Mouse (Mus musculus) heart, postnatal 36 days (tissue): Measurements from ENCODE around the gene Lrrc20. TPM values are rescaled to one million over a fixed set of nuclear protein-coding genes. Genes with fewer than 3 reads are reported as not detected.
"Not testable (repeated sequence)": the region's sequence is repeated elsewhere in the genome, so short reads cannot be mapped to it uniquely, and the experiment has no call there.

Experiments
- DNase-seq, 2 experiments: peaks; one replicate each; pipeline ENCODE4 v3.0.0; 2021 to 2022
- intact Hi-C: fragments of 180-260 bp; cut with DNase I; formaldehyde crosslinking; loops from one replicate; pipeline ENCODE4 v1.15.1; 2025
- total RNA-seq, 2 experiments: library from RNA; stranded (reverse); gene quantifications; 2 replicates each; pipeline ENCODE4 v1.2.3; 2021

Lrrc20 gene
- total RNA-seq: 10 to 100 TPM; 29.5 to 31.6 TPM

- intact Hi-C loops: no loop called here
- peak; percentile 90 to 91 for DNase-seq
Observed at GRCm38 (mm10) chr10:61475594-61476439, at the start of gene Lrrc20. TSS of gene Lrrc20 (plus strand) at chr10:61475801.

- intact Hi-C loops: no loop called here
- peak; percentile 70 to 72 for DNase-seq
Observed at GRCm38 (mm10) chr10:61426251-61426757, 49.3 kb upstream of the Lrrc20 start.

- intact Hi-C loops: loop anchor here (2.0 kb wide), 1 partner anchor 21 kb away; no protein-coding TSS in a partner anchor
- DNase-seq: no peak
Observed at GRCm38 (mm10) chr10:61427951-61428350, 47.6 kb upstream of the Lrrc20 start.

- intact Hi-C loops: loop anchor here (2.0 kb wide), 1 partner anchor 20 kb away; no protein-coding TSS in a partner anchor
Observed at GRCm38 (mm10) chr10:61428416-61428815, 47.2 kb upstream of the Lrrc20 start.

GRCm38 (mm10) chr10:61429043-61429442 is 46.6 kb upstream of the Lrrc20 start:
- intact Hi-C loops: loop anchor here (2.0 kb wide), 1 partner anchor 20 kb away; no protein-coding TSS in a partner anchor
- DNase-seq: no peak

More at GRCm38 (mm10) chr10:61428416-61428815, 47.2 kb upstream of the Lrrc20 start:
- no peak for DNase-seq

- intact Hi-C loops: no loop called here
- no peak for DNase-seq
Observed at GRCm38 (mm10) chr10:61431375-61431774, 44.2 kb upstream of the Lrrc20 start.

GRCm38 (mm10) chr10:61440202-61440800 is 35.3 kb upstream of the Lrrc20 start:
- no peak for DNase-seq
- intact Hi-C loops: no loop called here

GRCm38 (mm10) chr10:61443456-61443855 is 32.1 kb upstream of the Lrrc20 start:
- DNase-seq: no peak
- intact Hi-C loops: no loop called here

GRCm38 (mm10) chr10:61443876-61444275 is 31.7 kb upstream of the Lrrc20 start:
- DNase-seq: no peak
- intact Hi-C loops: no loop called here

GRCm38 (mm10) chr10:61445016-61445415 is 30.6 kb upstream of the Lrrc20 start:
- intact Hi-C loops: no loop called here
- DNase-seq: no peak

- no peak for DNase-seq
- intact Hi-C loops: loop anchor here (2.0 kb wide), 1 partner anchor 19 kb away; no protein-coding TSS in a partner anchor
Observed at GRCm38 (mm10) chr10:61447581-61448353, 27.8 kb upstream of the Lrrc20 start.

GRCm38 (mm10) chr10:61448834-61449233 is 26.8 kb upstream of the Lrrc20 start:
- no peak for DNase-seq
- intact Hi-C loops: loop anchor here (2.0 kb wide), 1 partner anchor 20 kb away; no protein-coding TSS in a partner anchor

- intact Hi-C loops: loop anchor here (5.0 kb wide), 1 partner anchor 34 kb away; the partner anchor contains the start of gene Nodal
- peak; percentile 22 to 50 for DNase-seq
Observed at GRCm38 (mm10) chr10:61451463-61451930, 24.1 kb upstream of the Lrrc20 start.

GRCm38 (mm10) chr10:61451931-61452617 is 23.5 kb upstream of the Lrrc20 start:
- peak; percentile 41 to 58 for DNase-seq
- intact Hi-C loops: loop anchor here (5.0 kb wide), 1 partner anchor 35 kb away; the partner anchor contains the start of gene Nodal

GRCm38 (mm10) chr10:61452645-61453044 is 23.0 kb upstream of the Lrrc20 start, which contains the start of gene Eif4ebp2:
TSS of gene Eif4ebp2 (minus strand) at chr10:61452661.
- intact Hi-C loops: loop anchor here (5.0 kb wide), 1 partner anchor 35 kb away; the partner anchor contains the start of gene Nodal
- peak; percentile 99 for DNase-seq

- intact Hi-C loops: loop anchor here (5.0 kb wide), 1 partner anchor 36 kb away; the partner anchor contains the start of gene Nodal
- DNase-seq: not testable (repeated sequence)
Observed at GRCm38 (mm10) chr10:61453171-61453570, 22.4 kb upstream of the Lrrc20 start.

GRCm38 (mm10) chr10:61457182-61457581 is 18.4 kb upstream of the Lrrc20 start:
- DNase-seq: no peak
- intact Hi-C loops: no loop called here

GRCm38 (mm10) chr10:61465009-61465408 is 10.6 kb upstream of the Lrrc20 start:
- peak in 1 of 2 experiments; percentile 35 for DNase-seq
- intact Hi-C loops: no loop called here

- peak in 1 of 2 experiments; percentile 35 for DNase-seq
- intact Hi-C loops: no loop called here
Observed at GRCm38 (mm10) chr10:61466242-61466641, 9.4 kb upstream of the Lrrc20 start.
